Mouse (Mus musculus): ENCODE measurements around the gene 1700013G24Rik.

The 1700013G24Rik gene

GRCm38 (mm10) chr4:137476761-137477237 is 23.7 kb downstream of the 1700013G24Rik start:
- no peak for DNase-seq (ENCODE audit: low read depth)

DNA sequence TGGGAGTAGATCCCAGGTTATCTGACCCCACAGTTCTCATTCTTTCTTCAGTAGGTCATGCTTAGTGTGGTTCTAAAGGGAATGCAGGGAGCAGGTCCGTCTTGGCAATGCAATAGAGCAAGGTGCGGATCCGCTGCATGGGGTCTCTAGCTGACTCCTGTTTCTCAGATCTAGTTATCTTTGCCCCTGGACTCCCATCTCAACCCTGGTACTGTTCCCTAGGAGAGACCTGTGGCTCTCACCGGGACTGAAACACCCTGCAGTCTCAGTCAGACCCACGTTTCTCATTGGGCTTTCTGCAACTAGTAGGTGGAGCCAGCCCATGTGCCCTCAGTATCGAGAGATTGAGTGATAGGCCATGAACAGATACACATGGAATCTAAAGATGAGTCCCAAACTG is 24.5 kb downstream of the 1700013G24Rik start:
- no peak for DNase-seq (ENCODE audit: low read depth)

- no peak for DNase-seq (ENCODE audit: low read depth)
Measured at GRCm38 (mm10) chr4:137478306-137478705, 25.2 kb downstream of the 1700013G24Rik start.

GRCm38 (mm10) chr4:137479757-137480156 is 26.7 kb downstream of the 1700013G24Rik start:
- DNase-seq (ENCODE audit: low read depth) = no peak

DNA sequence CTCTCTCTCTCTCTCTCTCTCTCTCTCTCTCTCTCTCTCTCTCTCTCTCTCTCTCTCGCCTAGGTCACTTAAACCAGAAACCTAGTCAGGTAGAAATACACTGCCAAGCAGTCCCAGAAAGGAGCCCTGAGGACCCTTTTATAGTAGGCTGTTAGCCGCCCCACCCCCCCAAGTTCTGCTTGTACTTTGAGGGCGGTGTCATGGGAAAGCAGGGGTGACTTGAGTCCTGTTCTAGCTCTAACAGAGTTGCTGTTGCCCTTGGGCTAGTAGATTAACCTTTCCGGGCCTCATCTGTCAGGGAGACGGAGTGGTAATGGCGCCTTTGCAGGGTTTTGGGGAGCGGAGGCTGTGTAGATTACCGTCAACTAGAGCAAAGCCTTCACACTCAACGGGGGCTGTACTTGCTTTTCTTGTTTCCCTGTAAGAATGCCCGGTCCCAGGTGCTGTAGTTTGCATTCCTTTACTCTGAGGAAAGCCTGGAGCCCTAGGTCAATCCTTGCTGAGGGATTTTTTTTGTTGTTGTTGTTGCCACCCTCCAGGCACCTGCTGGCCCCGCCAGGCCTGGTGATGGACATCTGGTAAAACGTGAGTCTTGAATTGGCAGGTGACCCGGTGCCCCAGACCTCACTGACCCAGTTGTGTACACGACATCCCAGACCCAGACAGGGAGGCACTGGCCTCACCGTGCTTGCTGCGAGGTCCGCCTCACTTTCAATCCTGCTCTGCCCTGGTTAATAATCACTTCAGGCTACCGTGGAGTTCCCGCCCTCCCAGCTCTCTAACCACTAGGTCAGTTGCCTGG is 27.3 kb downstream of the 1700013G24Rik start:
- no peak for DNase-seq (ENCODE audit: low read depth)

GRCm38 (mm10) chr4:137480993-137481340 is 27.9 kb downstream of the 1700013G24Rik start:
- no peak for DNase-seq (ENCODE audit: low read depth)

GRCm38 (mm10) chr4:137481381-137482030 is 28.4 kb downstream of the 1700013G24Rik start:
- no peak for DNase-seq (ENCODE audit: low read depth)

- no peak for DNase-seq (ENCODE audit: low read depth)
Measured at GRCm38 (mm10) chr4:137483871-137484270, 30.8 kb downstream of the 1700013G24Rik start.

DNA sequence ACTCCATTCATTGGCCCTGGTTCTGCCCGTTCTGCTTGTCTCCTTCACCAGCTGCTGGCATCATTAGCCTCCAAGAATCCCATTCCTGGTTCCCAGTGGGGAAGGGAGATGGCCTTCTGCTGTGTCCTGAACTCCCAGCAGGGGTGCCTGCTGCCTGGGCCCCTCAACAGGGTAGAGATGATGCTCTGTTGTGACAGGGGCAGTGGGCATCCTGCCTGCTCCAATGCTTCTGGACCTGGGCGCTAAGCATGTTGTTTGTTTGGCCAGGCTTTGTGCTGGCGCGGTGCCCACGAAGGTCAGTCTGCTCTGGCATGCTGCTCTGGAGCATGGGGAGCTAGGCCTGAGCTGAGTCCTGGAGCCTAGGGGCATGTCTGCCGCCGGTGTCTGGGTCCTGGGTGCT is 31.5 kb downstream of the 1700013G24Rik start:
- no peak for DNase-seq (ENCODE audit: low read depth)

GRCm38 (mm10) chr4:137485258-137485960 is 32.3 kb downstream of the 1700013G24Rik start:
- no peak for DNase-seq (ENCODE audit: low read depth)

DNA sequence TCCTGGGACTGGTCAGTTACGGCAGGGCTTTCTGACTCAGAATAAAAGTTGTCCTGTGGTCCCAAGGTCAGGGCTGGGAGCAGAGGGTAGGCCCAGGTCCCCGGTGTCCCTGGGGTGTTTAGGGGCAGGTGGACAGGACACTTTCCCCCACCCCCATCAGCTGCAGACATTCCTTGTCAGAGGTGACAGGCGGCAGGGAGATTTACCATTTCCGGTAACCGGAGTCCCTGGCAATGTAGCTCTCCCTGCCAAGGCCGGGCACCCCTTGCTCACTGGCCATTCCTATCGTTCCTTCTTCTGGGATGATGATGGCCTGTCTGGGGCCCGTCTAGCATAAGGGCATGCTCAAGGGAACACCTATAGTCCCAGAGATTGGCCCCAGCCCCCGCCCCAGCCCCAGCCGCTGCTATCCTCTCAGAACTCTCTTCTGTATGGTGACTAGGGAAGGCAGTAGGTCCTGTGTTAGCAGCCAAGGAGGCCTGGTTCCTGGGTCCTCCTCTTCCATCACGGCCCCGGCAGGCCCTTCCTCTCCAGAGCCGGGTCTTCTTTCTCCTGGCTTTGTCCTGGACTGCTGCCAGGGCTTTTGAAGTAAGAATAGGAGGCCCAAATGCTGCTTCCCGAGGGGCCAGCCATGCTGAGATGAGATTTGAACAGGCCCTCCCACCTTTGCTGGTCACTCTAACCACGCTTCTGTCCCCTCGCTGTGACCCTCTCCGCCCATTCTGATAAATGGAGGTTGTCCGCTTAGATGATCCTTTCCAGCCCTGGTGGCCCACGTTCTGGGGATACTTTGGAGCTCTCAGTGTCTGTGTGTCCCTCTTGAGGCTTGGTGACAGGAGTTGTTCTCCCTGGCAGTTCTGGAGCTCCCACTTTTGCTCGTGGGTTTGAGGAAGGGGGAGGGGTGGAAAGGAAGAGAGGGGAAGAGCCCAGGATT is 33.3 kb downstream of the 1700013G24Rik start:
- no peak for DNase-seq (ENCODE audit: low read depth)

DNA sequence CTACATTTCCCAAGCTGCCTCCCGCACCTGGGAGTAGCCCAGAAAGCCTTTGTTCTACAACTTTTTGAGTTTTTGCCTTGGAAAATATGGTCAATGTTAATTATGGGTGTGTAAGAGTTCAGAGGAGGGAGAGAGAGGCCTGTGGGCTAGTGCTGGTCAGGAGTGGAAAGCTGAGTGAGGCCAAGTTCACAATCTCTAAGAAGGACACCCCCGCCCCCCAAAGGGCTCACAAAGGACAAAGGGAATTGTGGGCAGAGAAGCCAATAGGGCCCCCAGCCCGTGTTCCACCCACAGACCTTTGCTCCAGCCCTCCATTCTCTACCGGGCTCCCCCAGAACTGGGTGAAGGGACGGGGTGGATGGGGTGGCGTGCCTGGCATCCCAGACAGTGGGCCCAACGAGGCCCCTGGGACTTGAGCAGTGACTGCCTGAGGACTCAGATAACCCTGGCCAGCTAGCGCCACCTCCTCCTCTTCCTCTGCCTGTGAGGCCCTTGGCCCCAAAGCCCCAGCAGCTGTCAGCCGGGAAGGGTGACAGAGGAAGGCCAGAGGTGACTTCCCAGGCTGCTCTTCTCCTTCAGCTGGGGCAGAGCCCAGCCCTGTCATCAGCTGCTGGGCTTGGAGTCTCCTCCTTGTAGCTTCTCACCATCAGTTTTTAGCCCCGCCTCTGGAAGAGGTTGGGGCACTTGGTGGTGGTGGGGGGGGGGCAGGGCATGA is 34.4 kb downstream of the 1700013G24Rik start:
- no peak for DNase-seq (ENCODE audit: low read depth)

DNA sequence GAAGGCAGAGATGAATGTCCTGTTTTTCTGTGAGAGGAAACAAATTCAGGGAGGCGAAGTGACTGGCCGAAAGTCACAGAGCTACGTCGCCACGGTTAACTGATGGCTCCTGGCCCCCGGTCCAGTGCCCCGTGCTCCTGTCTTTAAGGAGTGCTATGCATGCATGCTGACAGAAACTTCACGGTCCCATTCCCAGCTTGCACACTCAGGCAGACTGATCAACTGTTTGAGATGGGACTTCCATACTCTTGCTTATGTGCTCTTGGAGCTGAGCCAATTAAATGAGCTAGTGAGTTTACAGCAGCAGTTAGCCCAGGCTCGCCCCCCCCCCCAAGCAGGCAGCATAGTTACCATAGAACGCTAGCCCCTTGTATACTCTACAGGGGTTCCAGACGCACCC is 35.0 kb downstream of the 1700013G24Rik start:
- DNase-seq (ENCODE audit: low read depth) = no peak

- DNase-seq (ENCODE audit: low read depth) = no peak
Measured at GRCm38 (mm10) chr4:137488571-137489303, 35.7 kb downstream of the 1700013G24Rik start.

DNA sequence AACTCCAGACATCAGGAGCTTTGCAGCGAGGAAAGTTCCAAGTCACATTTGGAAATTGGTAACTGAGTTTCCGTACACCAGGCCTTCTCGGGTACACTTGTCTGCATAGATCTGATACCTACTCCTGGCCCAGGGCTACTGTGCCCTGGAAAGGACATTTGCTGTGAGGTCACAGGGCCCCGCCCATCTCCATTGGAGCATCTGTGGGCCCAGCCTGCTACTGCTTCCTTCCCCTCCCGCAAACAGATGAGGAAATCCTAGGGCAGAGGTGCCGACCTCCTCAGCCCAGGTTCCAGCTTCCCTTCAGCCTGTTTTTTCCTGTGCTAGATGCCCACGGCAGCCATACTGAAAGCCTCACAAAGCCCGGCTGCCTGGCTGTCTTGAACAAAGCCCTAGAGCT is 36.9 kb downstream of the 1700013G24Rik start:
- DNase-seq (ENCODE audit: low read depth) = no peak

GRCm38 (mm10) chr4:137492563-137492962 is 39.5 kb downstream of the 1700013G24Rik start:
- DNase-seq (ENCODE audit: low read depth) = no peak

- no peak for DNase-seq (ENCODE audit: low read depth)
Measured at GRCm38 (mm10) chr4:137493187-137493586, 40.1 kb downstream of the 1700013G24Rik start.

GRCm38 (mm10) chr4:137494751-137495500 is 41.8 kb downstream of the 1700013G24Rik start:
- no peak for DNase-seq (ENCODE audit: low read depth)

GRCm38 (mm10) chr4:137495501-137496100 is 42.5 kb downstream of the 1700013G24Rik start:
- DNase-seq (ENCODE audit: low read depth) = no peak

All from naive thymus-derived CD4-positive, alpha-beta T cell, adult 2 months (primary cell).